Mouse (Mus musculus) heart, embryonic 15.5 days (tissue): ENCODE measurements around the gene Col6a6. TPM values are rescaled to one million over a fixed set of nuclear protein-coding genes. Genes with fewer than 3 reads are reported as not detected.

ENCODE experiments used
- ATAC-seq: fragments of 200-750 bp; cut with Nextera tagmentation; replicated peaks from 2 replicates; pipeline ENCODE4 v1.8.0; 2017; ENCODE audit warnings: low read depth, moderate TSS enrichment; ENCODE audit not compliant: insufficient number of reproducible peaks, insufficient read depth, low FRiP score
- H3K27ac ChIP-seq: fragments of 300-500 bp; sonication (generic); 2 replicates; pipeline ENCODE4 v1.5.1; 2015; ENCODE audit warnings: mild to moderate bottlenecking, inconsistent platforms
- H3K27me3 ChIP-seq: fragments of 300-500 bp; sonication (generic); 2 replicates; pipeline ENCODE4 v1.6.1; 2015; ENCODE audit warnings: inconsistent platforms
- H3K36me3 ChIP-seq: fragments of 300-500 bp; sonication (generic); 2 replicates; pipeline ENCODE4 v1.6.1; 2015; ENCODE audit warnings: mild to moderate bottlenecking, inconsistent platforms
- H3K4me1 ChIP-seq: fragments of 300-500 bp; sonication (generic); replicated peaks from 2 replicates; pipeline ENCODE4 v1.6.1; 2015; ENCODE audit warnings: inconsistent platforms
- H3K4me2 ChIP-seq: fragments of 300-500 bp; sonication (generic); 2 replicates; pipeline ENCODE4 v1.6.1; 2015; ENCODE audit warnings: inconsistent platforms, mild to moderate bottlenecking, moderate library complexity
- H3K4me3 ChIP-seq: fragments of 300-500 bp; sonication (generic); 2 replicates; pipeline ENCODE4 v1.5.1; 2015; ENCODE audit warnings: mild to moderate bottlenecking, inconsistent platforms
- H3K9ac ChIP-seq: fragments of 300-500 bp; sonication (generic); 2 replicates; pipeline ENCODE4 v1.6.1; 2015; ENCODE audit warnings: mild to moderate bottlenecking, inconsistent platforms
- H3K9me3 ChIP-seq: fragments of 300-500 bp; sonication (generic); replicated peaks from 2 replicates; pipeline ENCODE4 v1.6.1; 2016; ENCODE audit warnings: inconsistent platforms
- WGBS: fragments of 180-500 bp; shearing (Covaris S2); methylation state at CpG from one replicate; pipeline ENCODE4 v1.1.7; 2015; ENCODE audit warnings: mixed read lengths; 5-methylcytosine and 5-hydroxymethylcytosine counted together
- polyA plus RNA-seq: library from polyadenylated mRNA; unstranded; fragments of >200 nt; fragmentation: Nextera tagmentation; extraction: Ambion mirVana; gene quantifications from 2 replicates; pipeline ENCODE4 v1.2.1, GENCODE M21; 2015

The Col6a6 gene
- polyA plus RNA-seq, 1 experiment from 2014 or later: 3.6 TPM

- no peaks in the 10 kb centered on the region for H3K36me3 ChIP-seq
- ATAC-seq: no peak
- no peak overlapping the region for H3K4me2 ChIP-seq
- no peak overlapping the region for H3K4me3 ChIP-seq
- no peak overlapping the region for H3K27ac ChIP-seq
- H3K9me3 ChIP-seq: no peaks in the 10 kb centered on the region
- WGBS: 84% methylated on average over 9 of the region's 9 CpGs
- peaks cover 10% of the 10 kb centered on the region for H3K4me1 ChIP-seq
- no peaks in the 10 kb centered on the region for H3K27me3 ChIP-seq
- no peak overlapping the region for H3K9ac ChIP-seq
Measured at GRCm38 (mm10) chr9:105739446-105739845, 88.5 kb downstream of the Col6a6 start.

GRCm38 (mm10) chr9:105737448-105737847 lies 90.5 kb downstream of the Col6a6 start:
- peak; percentile 74 for ATAC-seq
- Histone ChIP-seq H3K4me2 (no peak overlapping the region), H3K27me3 (no peaks in the 10 kb centered on the region), H3K9me3 (no peaks in the 10 kb centered on the region), H3K36me3 (no peaks in the 10 kb centered on the region), H3K4me3 (no peak overlapping the region), H3K9ac (no peak overlapping the region), H3K27ac (peak overlapping the region; percentile 53), H3K4me1 (peaks cover 10% of the 10 kb centered on the region)
- 27% methylated on average over 8 of the region's 8 CpGs for WGBS

- H3K27me3 ChIP-seq: no peaks in the 10 kb centered on the region
- no peak overlapping the region for H3K9ac ChIP-seq
- ATAC-seq: no peak
- H3K36me3 ChIP-seq: no peaks in the 10 kb centered on the region
- H3K27ac ChIP-seq: no peak overlapping the region
- no peaks in the 10 kb centered on the region for H3K9me3 ChIP-seq
- H3K4me1 ChIP-seq: peaks cover 10% of the 10 kb centered on the region
- no peak overlapping the region for H3K4me2 ChIP-seq
- no peak overlapping the region for H3K4me3 ChIP-seq
- 73% methylated on average over 5 of the region's 5 CpGs for WGBS
Measured at GRCm38 (mm10) chr9:105735195-105735594, 92.8 kb downstream of the Col6a6 start.

GRCm38 (mm10) chr9:105734651-105735050 lies 93.3 kb downstream of the Col6a6 start:
- ATAC-seq: no peak
- no peaks in the 10 kb centered on the region for H3K27me3 ChIP-seq
- H3K4me2 ChIP-seq: no peak overlapping the region
- no peaks in the 10 kb centered on the region for H3K36me3 ChIP-seq
- 72% methylated on average over 2 of the region's 2 CpGs for WGBS
- no peak overlapping the region for H3K27ac ChIP-seq
- H3K9me3 ChIP-seq: no peaks in the 10 kb centered on the region
- no peak overlapping the region for H3K4me3 ChIP-seq
- H3K4me1 ChIP-seq: peaks cover 10% of the 10 kb centered on the region
- H3K9ac ChIP-seq: no peak overlapping the region

GRCm38 (mm10) chr9:105731976-105732375 lies 96.0 kb downstream of the Col6a6 start:
- Histone ChIP-seq H3K9ac (no peak overlapping the region), H3K4me3 (no peak overlapping the region), H3K27me3 (no peaks in the 10 kb centered on the region), H3K27ac (no peak overlapping the region), H3K4me2 (no peak overlapping the region), H3K9me3 (no peaks in the 10 kb centered on the region), H3K36me3 (no peaks in the 10 kb centered on the region), H3K4me1 (peaks cover 1% of the 10 kb centered on the region)
- 56% methylated on average over 7 of the region's 7 CpGs for WGBS
- ATAC-seq: no peak; the same call in 1 of the 2 replicates

GRCm38 (mm10) chr9:105720430-105720829 lies 107.5 kb downstream of the Col6a6 start:
- H3K4me3 ChIP-seq: no peak overlapping the region
- ATAC-seq: no peak
- no peaks in the 10 kb centered on the region for H3K27me3 ChIP-seq
- no peak overlapping the region for H3K9ac ChIP-seq
- H3K9me3 ChIP-seq: no peaks in the 10 kb centered on the region
- H3K4me2 ChIP-seq: no peak overlapping the region
- H3K27ac ChIP-seq: no peak overlapping the region
- H3K4me1 ChIP-seq: no peaks in the 10 kb centered on the region
- WGBS: 78% methylated on average over 4 of the region's 4 CpGs
- no peaks in the 10 kb centered on the region for H3K36me3 ChIP-seq

- H3K4me1 ChIP-seq: no peaks in the 10 kb centered on the region
- H3K36me3 ChIP-seq: no peaks in the 10 kb centered on the region
- no peak for ATAC-seq
- no peaks in the 10 kb centered on the region for H3K27me3 ChIP-seq
- no peaks in the 10 kb centered on the region for H3K9me3 ChIP-seq
- H3K4me3 ChIP-seq: no peak overlapping the region
- 48% methylated on average over 5 of the region's 5 CpGs for WGBS
- H3K4me2 ChIP-seq: no peak overlapping the region
- no peak overlapping the region for H3K27ac ChIP-seq
- H3K9ac ChIP-seq: no peak overlapping the region
Measured at GRCm38 (mm10) chr9:105719851-105720395, 108.0 kb downstream of the Col6a6 start.

- H3K9me3 ChIP-seq: no peaks in the 10 kb centered on the region
- H3K4me3 ChIP-seq: no peak overlapping the region
- ATAC-seq: no peak
- no peaks in the 10 kb centered on the region for H3K27me3 ChIP-seq
- no peak overlapping the region for H3K27ac ChIP-seq
- H3K4me1 ChIP-seq: no peaks in the 10 kb centered on the region
- H3K9ac ChIP-seq: no peak overlapping the region
- no peak overlapping the region for H3K4me2 ChIP-seq
- 77% methylated on average over 7 of the region's 7 CpGs for WGBS
- H3K36me3 ChIP-seq: no peaks in the 10 kb centered on the region
Measured at GRCm38 (mm10) chr9:105719367-105719766, 108.6 kb downstream of the Col6a6 start.

GRCm38 (mm10) chr9:105712049-105712448 lies 115.9 kb downstream of the Col6a6 start:
- no peak for ATAC-seq
- no peak overlapping the region for H3K9ac ChIP-seq

GRCm38 (mm10) chr9:105705011-105705410 lies 122.9 kb downstream of the Col6a6 start:
- 95% methylated on average over 1 of the region's 1 CpGs for WGBS
- H3K4me1 ChIP-seq: peaks cover 15% of the 10 kb centered on the region; the same call in 1 of the 2 replicates
- H3K27me3 ChIP-seq: no peaks in the 10 kb centered on the region
- no peaks in the 10 kb centered on the region for H3K9me3 ChIP-seq
- H3K36me3 ChIP-seq: no peaks in the 10 kb centered on the region
- H3K27ac ChIP-seq: no peak overlapping the region
- H3K4me2 ChIP-seq: no peak overlapping the region
- ATAC-seq: no peak
- no peak overlapping the region for H3K4me3 ChIP-seq
- H3K9ac ChIP-seq: no peak overlapping the region

More at GRCm38 (mm10) chr9:105712049-105712448, 115.9 kb downstream of the Col6a6 start:
- 87% methylated on average over 3 of the region's 3 CpGs for WGBS
- no peaks in the 10 kb centered on the region for H3K9me3 ChIP-seq
- peaks cover 8% of the 10 kb centered on the region; the same call in 1 of the 2 replicates for H3K4me1 ChIP-seq
- no peak overlapping the region for H3K27ac ChIP-seq
- H3K36me3 ChIP-seq: no peaks in the 10 kb centered on the region
- H3K4me3 ChIP-seq: no peak overlapping the region
- no peaks in the 10 kb centered on the region for H3K27me3 ChIP-seq
- no peak overlapping the region for H3K4me2 ChIP-seq

- ATAC-seq: no peak
- Histone ChIP-seq H3K27ac (no peak overlapping the region), H3K9me3 (no peaks in the 10 kb centered on the region), H3K4me1 (peaks cover 18% of the 10 kb centered on the region), H3K4me3 (no peak overlapping the region), H3K36me3 (no peaks in the 10 kb centered on the region), H3K27me3 (no peaks in the 10 kb centered on the region), H3K4me2 (no peak overlapping the region), H3K9ac (no peak overlapping the region)
- WGBS: 84% methylated on average over 16 of the region's 16 CpGs
Measured at GRCm38 (mm10) chr9:105704226-105704932, 123.6 kb downstream of the Col6a6 start.

- no peak overlapping the region for H3K4me3 ChIP-seq
- H3K4me2 ChIP-seq: no peak overlapping the region
- ATAC-seq: no peak
- no peak overlapping the region for H3K27ac ChIP-seq
- H3K27me3 ChIP-seq: no peaks in the 10 kb centered on the region
- no peak overlapping the region for H3K9ac ChIP-seq
- H3K4me1 ChIP-seq: peaks cover 41% of the 10 kb centered on the region
- no peaks in the 10 kb centered on the region for H3K36me3 ChIP-seq
- 77% methylated on average over 9 of the region's 9 CpGs for WGBS
- no peaks in the 10 kb centered on the region for H3K9me3 ChIP-seq
Measured at GRCm38 (mm10) chr9:105701966-105702365, 126.0 kb downstream of the Col6a6 start.
